Mouse (Mus musculus) ES-E14 (cell line): ENCODE results near the gene Gpa33.

ENCODE experiments used
- HCFC1 ChIP-seq: IDR thresholded peaks from 2 replicates; pipeline ENCODE4 v1.6.1; 2012; ENCODE audit warnings: low read length, inconsistent platforms, borderline replicate concordance; ENCODE audit not compliant: insufficient read depth
- MAFK ChIP-seq: IDR thresholded peaks from 2 replicates; pipeline ENCODE4 v1.6.1; 2014; ENCODE audit warnings: mild to moderate bottlenecking, low read depth, low read length, inconsistent platforms; ENCODE audit not compliant: insufficient read depth
- ZC3H11A ChIP-seq: IDR thresholded peaks from 2 replicates; pipeline ENCODE4 v1.6.1; 2012; ENCODE audit warnings: low read depth, mild to moderate bottlenecking, inconsistent platforms, low read length, borderline replicate concordance
- ZNF384 ChIP-seq: IDR thresholded peaks from 2 replicates; pipeline ENCODE4 v1.6.1; 2012; ENCODE audit warnings: low read depth, low read length, inconsistent platforms

- TF ChIP-seq ZC3H11A, result no peak
- no peak for TF ChIP-seq ZNF384
- no peak for TF ChIP-seq MAFK
- no peak for TF ChIP-seq HCFC1
Measured at GRCm38 (mm10) chr1:166167405-166167804, 37.4 kb downstream of the Gpa33 start.
